Mouse (Mus musculus): Measurements from ENCODE around the gene Rasgrp3.
"Not testable (repeated sequence)": the region's sequence is repeated elsewhere in the genome, so short reads cannot be mapped to it uniquely, and the experiment has no call there.

Gene Rasgrp3

DNA sequence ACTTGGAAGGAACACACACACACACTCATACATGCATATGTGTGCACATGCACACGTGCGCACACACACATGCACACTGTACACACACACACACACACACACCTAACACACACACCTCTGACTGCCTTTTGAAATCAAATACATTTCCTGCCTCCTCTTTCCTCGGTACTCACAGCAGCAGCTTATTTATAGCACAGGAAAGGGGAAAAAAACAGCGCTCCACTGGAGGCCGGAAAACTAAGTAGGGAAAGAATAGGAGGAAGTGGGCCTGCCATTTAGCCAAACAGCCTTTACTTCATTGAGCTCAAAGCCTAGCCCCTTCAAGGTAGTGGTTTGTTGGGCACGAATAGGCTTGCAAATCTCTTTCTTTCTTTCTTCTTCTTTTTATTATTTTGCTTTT is at the start of gene Rasgrp3:
Rasgrp3 (plus strand) TSS at position 298 of the 400 bp plus-strand sequence.
- in situ Hi-C loops (cut with MboI, MseI): no loop called here

- in situ Hi-C loops (cut with MboI, MseI): no loop called here
Measured at GRCm38 (mm10) chr17:75388402-75388801, 47.3 kb upstream of the Rasgrp3 start.

DNA sequence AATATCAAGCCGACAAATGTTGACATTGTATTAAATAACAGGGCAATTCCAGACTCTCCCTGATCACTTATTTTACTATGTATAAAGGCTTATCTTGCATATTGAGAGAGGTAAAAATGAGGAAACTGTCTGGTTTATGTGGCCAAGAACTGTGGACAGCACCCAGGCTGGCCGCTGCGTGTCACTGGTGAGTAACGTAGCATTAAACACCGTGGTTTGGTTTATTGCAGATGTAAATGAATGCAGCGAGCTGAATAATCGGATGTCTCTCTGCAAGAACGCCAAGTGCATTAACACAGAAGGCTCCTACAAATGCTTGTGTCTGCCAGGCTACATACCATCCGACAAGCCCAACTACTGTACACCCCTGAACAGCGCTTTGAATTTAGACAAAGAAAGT is 45.6 kb upstream of the Rasgrp3 start:
- in situ Hi-C loops (cut with MboI, MseI): no loop called here

DNA sequence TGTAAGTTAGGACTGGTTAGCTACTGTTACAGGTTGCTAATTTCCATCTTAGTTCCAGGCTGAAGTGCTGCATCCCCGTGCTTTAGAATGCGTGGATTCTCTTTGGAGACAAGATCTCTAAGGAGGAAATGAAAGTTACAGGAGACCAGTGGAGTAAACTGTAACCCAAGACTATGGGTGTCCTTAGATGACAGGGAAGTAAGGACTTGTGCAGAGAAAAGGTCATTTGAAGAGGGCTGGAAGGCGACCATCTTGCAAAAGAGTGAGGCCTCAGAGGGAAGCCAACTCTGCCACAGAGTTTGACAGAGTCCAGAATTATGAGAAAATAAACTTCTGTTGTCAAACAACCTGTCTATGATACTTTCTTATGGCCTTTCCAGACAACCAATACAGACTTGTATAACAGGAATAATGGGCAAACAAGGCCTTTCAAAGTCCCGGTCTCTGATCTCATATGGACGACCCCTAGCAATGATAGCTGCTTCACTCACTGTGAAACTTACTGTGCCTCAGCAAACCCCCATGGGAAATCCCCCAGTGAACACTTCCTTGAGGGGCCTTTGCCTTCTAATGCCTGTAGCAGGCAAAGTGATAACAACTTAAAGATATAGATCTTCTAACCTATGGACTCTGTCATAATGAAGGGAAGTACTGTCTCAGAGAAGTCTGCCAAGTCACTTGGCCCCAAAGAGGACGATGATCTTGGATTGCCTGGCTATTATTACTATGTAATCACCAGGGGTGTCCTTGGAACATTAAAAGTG is 44.1 kb upstream of the Rasgrp3 start:
- in situ Hi-C loops (cut with MboI, MseI): no loop called here

- in situ Hi-C loops (cut with MboI, MseI): no loop called here
Measured at GRCm38 (mm10) chr17:75406405-75406804, 29.3 kb upstream of the Rasgrp3 start.

- in situ Hi-C loops (cut with MboI, MseI): no loop called here
Measured at GRCm38 (mm10) chr17:75416861-75417260, 18.8 kb upstream of the Rasgrp3 start.

GRCm38 (mm10) chr17:75434152-75434551 is 1.5 kb upstream of the Rasgrp3 start:
- in situ Hi-C loops (cut with MboI, MseI): no loop called here

DNA sequence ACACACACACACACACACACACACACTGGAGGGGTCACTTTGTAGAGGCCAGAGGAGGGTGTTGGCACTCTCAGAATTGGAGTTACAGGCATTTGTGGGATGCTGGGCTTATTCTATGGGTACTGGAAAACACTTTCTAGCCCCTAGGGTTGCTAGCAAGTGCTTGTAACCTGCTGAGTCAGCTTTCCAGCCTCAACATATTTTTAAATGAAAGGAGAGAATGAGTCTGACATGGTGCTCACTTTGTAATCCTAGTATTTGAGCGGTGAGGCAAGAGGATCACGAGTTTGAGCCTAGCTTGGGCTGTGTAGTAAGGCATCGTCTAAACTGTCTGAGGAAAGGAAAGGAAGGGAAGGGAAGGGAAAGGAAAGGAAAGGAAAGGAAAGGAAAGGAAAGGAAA is 825 bp upstream of the Rasgrp3 start:
- in situ Hi-C loops (cut with MboI, MseI): no loop called here

DNA sequence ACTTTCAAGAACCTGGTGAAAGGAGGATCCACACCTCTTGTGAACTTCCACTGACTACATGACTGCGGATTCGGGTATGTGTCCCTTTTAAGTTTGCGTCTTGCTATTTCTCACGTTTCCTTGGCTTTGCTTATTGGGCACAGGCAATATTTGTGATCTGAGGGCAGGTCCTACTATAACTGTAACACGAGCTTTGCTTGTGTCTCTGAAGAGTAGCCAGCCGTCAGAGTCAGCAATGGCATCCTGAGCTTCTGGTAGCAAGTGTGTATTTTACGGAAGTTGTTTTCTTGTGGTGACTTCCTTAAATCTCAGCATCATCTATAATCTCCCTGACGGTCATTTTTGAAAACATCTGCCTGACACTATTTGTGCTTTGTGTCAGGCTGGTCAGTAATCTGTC is 399 bp downstream of the Rasgrp3 start:
- in situ Hi-C loops (cut with MboI, MseI): no loop called here

DNA sequence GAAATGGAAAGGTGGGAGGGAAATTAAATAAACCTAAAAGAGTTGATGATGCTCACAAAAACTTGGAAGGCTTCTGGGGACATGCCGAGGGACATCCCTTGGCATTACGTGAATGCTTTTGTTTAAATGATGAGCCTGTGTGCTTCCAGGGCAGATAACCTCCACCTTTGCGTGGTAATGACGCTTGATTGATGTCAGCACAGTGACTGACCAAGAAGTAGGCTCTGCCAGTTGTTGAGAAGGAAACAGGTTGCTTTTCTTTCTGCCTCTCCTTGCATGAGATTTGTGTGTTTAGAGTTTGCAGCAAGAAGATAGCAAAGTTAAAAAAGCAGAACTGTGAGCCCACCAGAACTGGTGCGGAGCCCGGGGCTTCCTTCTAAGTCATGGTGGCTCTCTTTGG is 1.1 kb downstream of the Rasgrp3 start:
- in situ Hi-C loops (cut with MboI, MseI): no loop called here

- in situ Hi-C loops (cut with MboI, MseI): no loop called here
Measured at GRCm38 (mm10) chr17:75437239-75437750, 1.6 kb downstream of the Rasgrp3 start.

- in situ Hi-C loops (cut with MboI, MseI): no loop called here
Measured at GRCm38 (mm10) chr17:75438162-75438561, 2.5 kb downstream of the Rasgrp3 start.

GRCm38 (mm10) chr17:75439062-75439461 is 3.4 kb downstream of the Rasgrp3 start:
- in situ Hi-C loops (cut with MboI, MseI): no loop called here

GRCm38 (mm10) chr17:75440619-75441018 is 4.9 kb downstream of the Rasgrp3 start:
- in situ Hi-C loops (cut with MboI, MseI): no loop called here

DNA sequence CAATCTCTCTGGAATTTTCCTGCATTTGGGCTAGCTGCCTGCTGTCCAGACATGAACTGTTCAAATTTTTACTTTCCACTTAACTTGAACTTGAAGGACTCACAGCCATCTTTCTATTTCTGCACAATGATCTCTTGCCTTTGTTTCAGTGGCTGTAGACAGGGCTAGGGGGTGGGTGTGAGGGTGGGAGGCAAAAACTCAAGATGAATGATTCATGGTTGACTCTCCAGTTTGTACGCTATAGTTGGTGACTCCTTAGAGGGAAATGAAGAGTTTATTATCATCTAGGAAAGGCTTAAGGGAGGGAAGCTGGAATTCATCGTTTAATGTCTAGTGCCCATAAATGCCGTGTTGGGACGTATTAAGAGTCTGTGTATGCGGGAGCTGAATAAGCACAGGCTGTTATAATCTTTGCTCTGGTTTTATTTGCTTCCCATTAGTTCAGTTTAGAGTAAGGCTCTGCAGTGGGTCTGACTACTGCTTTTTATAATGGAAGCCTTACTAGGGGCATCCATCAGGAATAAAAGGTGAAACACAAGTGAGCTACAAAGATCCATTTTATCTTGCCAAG is 5.6 kb downstream of the Rasgrp3 start:
- in situ Hi-C loops (cut with MboI, MseI): no loop called here

DNA sequence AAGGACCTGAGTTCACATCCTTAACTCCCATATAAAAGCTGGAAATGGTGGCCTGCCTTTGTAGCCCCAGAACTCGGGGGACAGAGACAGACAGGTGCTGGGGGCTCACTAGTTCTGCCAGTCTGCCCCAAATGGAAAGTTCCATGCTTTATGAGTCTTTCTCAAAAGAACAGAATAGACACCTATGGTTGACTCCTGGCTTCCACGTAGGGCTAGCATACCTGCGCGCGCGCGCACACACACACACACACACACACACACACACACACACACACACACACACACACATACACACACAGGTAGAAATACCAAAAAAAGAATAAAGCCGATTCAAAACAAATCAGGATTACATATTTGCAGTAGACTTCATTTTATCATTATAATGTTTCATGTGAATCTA is 6.7 kb downstream of the Rasgrp3 start:
- in situ Hi-C loops (cut with MboI, MseI): no loop called here

- in situ Hi-C loops (cut with MboI, MseI): no loop called here
Measured at GRCm38 (mm10) chr17:75443064-75443621, 7.4 kb downstream of the Rasgrp3 start.

DNA sequence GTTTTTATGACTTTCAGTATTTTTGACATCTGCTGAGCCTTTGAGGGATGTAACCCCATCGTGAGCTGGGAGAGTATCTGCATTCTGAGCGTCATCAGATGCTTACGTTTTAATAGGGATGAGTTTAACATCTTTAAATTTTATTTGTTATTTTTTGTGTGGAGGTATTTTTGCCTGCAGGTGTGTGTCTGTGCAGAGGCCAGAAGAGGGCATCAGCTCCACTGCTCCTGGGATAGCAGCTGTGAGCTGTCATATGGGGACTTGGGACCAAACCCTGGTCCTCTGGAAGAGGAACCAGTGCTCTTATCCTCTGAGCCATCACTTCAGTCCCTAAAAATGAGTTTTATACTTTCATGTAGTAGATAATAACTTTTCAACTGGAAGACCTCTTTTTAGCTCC is 12.6 kb downstream of the Rasgrp3 start:
- in situ Hi-C loops (cut with MboI, MseI): no loop called here

DNA sequence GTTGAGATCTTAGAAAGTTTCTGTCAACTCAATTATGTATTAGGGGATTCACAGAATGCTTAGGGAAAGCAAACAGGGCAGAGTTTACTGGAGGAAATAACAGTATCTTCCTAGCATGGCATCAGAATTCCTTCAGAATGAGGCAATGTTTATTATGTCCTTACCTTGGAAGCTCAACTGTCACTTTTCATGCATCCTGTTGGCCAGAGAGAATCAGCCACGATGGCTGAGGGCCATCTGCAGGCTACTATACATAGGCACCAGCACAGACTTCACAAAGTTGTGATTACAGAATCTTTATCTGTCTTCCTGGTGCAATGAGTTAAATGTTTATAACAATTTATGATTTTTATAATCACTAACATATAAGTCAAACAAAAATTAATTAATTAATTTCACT is 13.3 kb downstream of the Rasgrp3 start:
- in situ Hi-C loops (cut with MboI, MseI): no loop called here

- in situ Hi-C loops (cut with MboI, MseI): no loop called here
Measured at GRCm38 (mm10) chr17:75452313-75452712, 16.6 kb downstream of the Rasgrp3 start.

DNA sequence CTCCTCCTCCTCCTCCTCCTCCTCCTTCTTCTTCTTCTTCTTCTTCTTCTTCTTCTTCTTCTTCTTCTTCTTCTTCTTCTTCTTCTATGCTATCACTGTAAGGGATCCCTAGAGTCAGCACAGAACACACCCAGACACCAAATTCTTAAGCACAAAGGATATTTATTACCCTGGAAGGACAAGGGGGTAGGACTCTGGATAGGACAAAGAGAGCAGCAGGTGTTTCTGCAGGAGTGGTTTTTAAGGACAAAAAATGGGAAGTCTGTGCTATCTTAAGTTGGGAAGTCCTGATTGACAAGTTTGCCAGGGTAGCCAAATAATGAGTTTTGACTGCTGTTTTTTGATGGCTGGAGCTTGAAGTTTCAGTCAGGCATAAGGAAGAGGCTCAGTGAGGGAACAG is 17.9 kb downstream of the Rasgrp3 start:
- in situ Hi-C loops (cut with MboI, MseI): no loop called here

DNA sequence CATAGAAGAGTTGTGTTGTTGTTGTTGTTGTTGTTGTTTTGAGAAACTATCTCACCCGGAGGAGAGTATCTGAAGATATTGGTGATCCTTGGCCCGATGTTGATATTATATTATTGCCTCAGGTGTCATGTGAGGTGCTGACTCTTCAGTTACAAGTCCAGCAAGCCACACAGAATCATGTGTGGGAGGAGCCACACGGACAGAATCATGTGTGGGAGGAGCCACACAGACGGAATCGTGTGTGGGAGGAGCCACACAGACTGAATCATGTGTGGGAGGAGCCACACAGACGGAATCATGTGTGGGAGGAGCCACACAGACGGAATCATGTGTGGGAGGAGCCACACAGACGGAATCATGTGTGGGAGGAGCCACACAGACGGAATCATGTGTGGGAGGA is 20.4 kb downstream of the Rasgrp3 start:
- in situ Hi-C loops (cut with MboI, MseI): not testable (repeated sequence)

DNA sequence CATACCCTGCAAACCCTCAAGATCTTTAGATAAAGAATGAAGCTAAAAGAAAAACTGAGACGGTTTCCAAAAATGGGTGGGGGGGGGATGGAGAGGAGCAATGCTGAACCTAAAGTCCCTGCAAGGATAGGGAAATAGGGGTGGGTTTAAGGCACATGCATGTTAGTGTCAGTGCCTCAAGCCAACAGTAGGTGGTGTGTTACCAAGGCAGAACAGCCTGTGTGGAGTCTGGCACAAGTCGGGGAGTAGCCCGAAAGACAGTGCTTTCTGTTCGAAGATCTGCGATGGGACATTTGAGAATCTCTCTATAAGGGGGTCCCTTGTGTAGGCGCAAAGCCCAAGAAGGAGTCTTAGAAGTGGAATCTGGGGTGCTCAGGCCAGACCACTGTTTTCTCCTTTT is 24.9 kb downstream of the Rasgrp3 start:
- in situ Hi-C loops (cut with MboI, MseI): no loop called here

All from T-helper 1 cell (primary cell).